ENCODE assay signal across 34 mouse cellular contexts in genomic region chr13:108705441-108705840, GRCm38 (mm10).
"Had no signal": no experiment of that assay in that cellular context is flagged by ENCODE, and none has a peak within 500 bp of the region (broad histone marks: within the 10 kb centered on the region; RNA-seq: fewer than 3 reads in every experiment).

No protein-coding gene starts in this region.

- H3K9ac ChIP-seq: heart, embryonic 12.5 days; heart, embryonic 13.5 days; heart, embryonic 15.5 days; hindbrain, embryonic 12.5 days; hindbrain, embryonic 13.5 days; hindbrain, embryonic 14.5 days; hindbrain, embryonic 15.5 days; intestine, embryonic 15.5 days; kidney, embryonic 15.5 days had no signal

- H3K9me3 ChIP-seq: heart, embryonic 12.5 days; heart, embryonic 13.5 days; heart, embryonic 15.5 days; hindbrain, embryonic 10.5 days; hindbrain, embryonic 12.5 days; hindbrain, embryonic 13.5 days; hindbrain, embryonic 15.5 days; intestine, embryonic 15.5 days; kidney, embryonic 15.5 days had no signal

- H3K36me3 ChIP-seq: heart, embryonic 12.5 days; heart, embryonic 13.5 days; heart, embryonic 15.5 days; hindbrain, embryonic 10.5 days; hindbrain, embryonic 12.5 days; hindbrain, embryonic 13.5 days; hindbrain, embryonic 15.5 days; intestine, embryonic 15.5 days; kidney, embryonic 15.5 days had no signal

- H3K4me3 ChIP-seq: heart, embryonic 12.5 days; heart, embryonic 13.5 days; heart, embryonic 15.5 days; hindbrain, embryonic 10.5 days; hindbrain, embryonic 12.5 days; hindbrain, embryonic 13.5 days; hindbrain, embryonic 15.5 days; intestine, embryonic 15.5 days; kidney, embryonic 15.5 days; layer of hippocampus, adult 2 months; left cerebral cortex, adult 2 months had no signal

- H3K27me3 ChIP-seq: heart, embryonic 12.5 days; heart, embryonic 13.5 days; heart, embryonic 15.5 days; hindbrain, embryonic 12.5 days; hindbrain, embryonic 13.5 days; hindbrain, embryonic 15.5 days; intestine, embryonic 15.5 days; kidney, embryonic 15.5 days had no signal

- H3K4me1 ChIP-seq: heart, embryonic 12.5 days; heart, embryonic 13.5 days; heart, embryonic 15.5 days; hindbrain, embryonic 10.5 days; hindbrain, embryonic 12.5 days; hindbrain, embryonic 13.5 days; hindbrain, embryonic 15.5 days; intestine, embryonic 15.5 days; kidney, embryonic 15.5 days had no signal

- DNase-seq: heart, postnatal 10 days; heart, postnatal 14 days; heart, postnatal 36 days; heart, postnatal 4 days; kidney, adult 11 months; kidney, adult 18-20 months; kidney, adult 2 months; kidney, adult 8-10 months; kidney, adult 9 months; kidney, postnatal 10 days; kidney, postnatal 14 days; kidney, postnatal 25 days; kidney, postnatal 36 days; kidney, postnatal 4 days; layer of hippocampus, adult 9-11 months; layer of hippocampus, postnatal 36 days had no signal

- H3K4me2 ChIP-seq: heart, embryonic 11.5 days; heart, embryonic 12.5 days; heart, embryonic 13.5 days; heart, embryonic 15.5 days; hindbrain, embryonic 12.5 days; hindbrain, embryonic 13.5 days; hindbrain, embryonic 14.5 days; hindbrain, embryonic 15.5 days; intestine, embryonic 15.5 days; kidney, embryonic 15.5 days had no signal

- ATAC-seq: hindbrain, embryonic 16.5 days; hindbrain, postnatal 0 days; inflammation-experienced regulatory T-cells, adult 6 months; intestine, embryonic 15.5 days; intestine, postnatal 0 days had no signal

- H3K27ac ChIP-seq: heart, embryonic 13.5 days; heart, embryonic 15.5 days; hindbrain, embryonic 10.5 days; hindbrain, embryonic 12.5 days; hindbrain, embryonic 13.5 days; hindbrain, embryonic 14.5 days; hindbrain, embryonic 15.5 days; hindbrain, postnatal 0 days; intestine, embryonic 15.5 days; kidney, embryonic 15.5 days; kidney, postnatal 0 days; layer of hippocampus, adult 2 months; left cerebral cortex, adult 2 months had no signal
